Mouse (Mus musculus) MEL (cell line): ENCODE data around the gene Gm10563.

ENCODE experiments used
- CTCF ChIP-seq, 3 experiments: IDR thresholded peaks in 2 of 3; conservative IDR thresholded peaks in 1 of 3; 2 replicates each; pipeline ENCODE4 v1.5.1; 2011 to 2012; ENCODE audit warnings: low read length in 3 of 3, low read depth in 2 of 3, mild to moderate bottlenecking in 2 of 3, improper control_type of control experiment in 1 of 3, inconsistent platforms in 1 of 3, mixed read lengths in 1 of 3, moderate library complexity in 1 of 3; ENCODE audit not compliant: control insufficient read depth in 1 of 3, insufficient read depth in 1 of 3, poor library complexity in 1 of 3, severe bottlenecking in 1 of 3
- JUND ChIP-seq: IDR thresholded peaks from 2 replicates; pipeline ENCODE4 v1.6.1; 2011; ENCODE audit warnings: low read depth, mild to moderate bottlenecking, improper control_type of control experiment, low read length
- POLR2A ChIP-seq, 2 experiments: IDR thresholded peaks; 2 replicates each; pipeline ENCODE4 v1.6.1; 2011 to 2012; ENCODE audit warnings: low read length in 2 of 2, mild to moderate bottlenecking in 2 of 2, control low read depth in 1 of 2, improper control_type of control experiment in 1 of 2, low read depth in 1 of 2, moderate library complexity in 1 of 2; ENCODE audit not compliant: control insufficient read depth in 1 of 2, insufficient read depth in 1 of 2, poor library complexity in 1 of 2
- RAD21 ChIP-seq: IDR thresholded peaks from 2 replicates; pipeline ENCODE4 v1.6.1; 2011; ENCODE audit warnings: mild to moderate bottlenecking, low read depth, low read length, improper control_type of control experiment
- SMC3 ChIP-seq: IDR thresholded peaks from 2 replicates; pipeline ENCODE4 v1.6.1; 2011; ENCODE audit warnings: low read depth, low read length, improper control_type of control experiment
- TCF12 ChIP-seq: IDR thresholded peaks from 2 replicates; pipeline ENCODE4 v1.6.1; 2014; ENCODE audit warnings: low read depth, mild to moderate bottlenecking, inconsistent platforms, low read length, improper control_type of control experiment, moderate library complexity
- UBTF ChIP-seq: IDR thresholded peaks from 2 replicates; pipeline ENCODE4 v1.6.1; 2012; ENCODE audit warnings: low read depth, mild to moderate bottlenecking, inconsistent platforms, low read length, improper control_type of control experiment, moderate library complexity, borderline replicate concordance; ENCODE audit not compliant: insufficient read depth

DNA sequence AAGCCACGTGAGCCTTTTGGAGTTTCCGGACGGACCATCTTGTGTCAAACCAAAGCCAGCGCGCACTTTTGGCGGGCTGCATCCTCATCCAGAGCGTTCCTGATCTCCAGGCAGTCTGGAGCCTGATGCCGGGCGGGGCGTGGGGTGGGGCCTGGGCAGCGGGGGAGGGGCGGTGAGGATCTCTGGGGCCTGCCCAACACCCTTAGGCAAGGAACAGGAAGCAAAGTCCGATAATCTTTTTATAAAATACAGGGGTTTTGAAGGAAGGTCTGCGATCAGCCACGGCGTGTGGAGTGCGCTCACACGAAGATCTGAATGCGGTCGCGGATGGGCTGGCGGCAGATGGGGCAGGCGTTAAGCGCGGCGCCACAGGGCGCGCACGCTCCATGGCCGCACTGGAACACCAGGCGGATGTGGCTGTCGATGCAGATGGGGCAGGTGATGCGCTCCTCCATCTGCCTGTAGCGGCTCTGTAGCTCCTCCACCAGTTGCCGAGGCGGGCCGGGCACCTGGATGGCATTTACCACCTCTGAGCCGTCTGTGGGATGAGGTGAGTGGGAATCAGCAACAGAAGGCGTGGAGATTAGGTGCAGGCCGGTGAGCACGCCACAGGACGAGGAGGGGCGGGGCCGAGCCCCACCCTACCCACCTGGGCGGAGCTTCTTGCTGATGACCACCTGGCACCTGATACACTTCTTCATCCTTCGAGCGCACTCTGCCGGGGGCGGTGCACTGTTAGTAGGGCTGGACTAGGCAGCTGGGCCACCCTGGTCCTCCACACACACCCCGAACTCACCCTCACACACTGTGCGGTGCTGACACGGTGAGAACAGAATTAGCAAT is 9.5 kb upstream of the Gm10563 start:
- TF ChIP-seq POLR2A (IDR thresholded peaks at IDR 0.05; ENCODE audit: control insufficient read depth in 1 of 2, insufficient read depth in 1 of 2, low read depth in 1 of 2, low read length in 2 of 2, poor library complexity in 1 of 2) (no peak), SMC3 (no peak), CTCF (IDR thresholded peaks at IDR 0.05 in 2 of 3, conservative IDR thresholded peaks at IDR 0.05 in 1 of 3; ENCODE audit: control insufficient read depth in 1 of 3, insufficient read depth in 1 of 3, low read depth in 2 of 3, low read length in 3 of 3, poor library complexity in 1 of 3, severe bottlenecking in 1 of 3) (no peak), RAD21 (no peak), TCF12 (no peak), UBTF (no peak), JUND (no peak)
